Mouse (Mus musculus): ENCODE data around the gene Asgr1. TPM values are rescaled to one million over a fixed set of nuclear protein-coding genes. Genes with fewer than 3 reads are reported as not detected.

Gene Asgr1
- polyA plus RNA-seq, 1 experiment from 2014 or later = 0.66 TPM

MicroRNAs encoded within 50 kb of the gene (microRNA counts, 519-probe panel; counts per million panel counts)
- microRNA mmu-miR-324-3p (not detected), microRNA mmu-miR-324-5p (5,452 counts per million, percentile 53 among the panel's probes with 10 or more counts)

Small RNA genes within 50 kb of the gene (microRNA-seq; reads per million reads assigned to microRNA genes)
- gene Mir324 (ENCODE audit: borderline number of aligned reads) = 6,372 reads per million, percentile 90 among the genes with 10 or more reads in this experiment

Other genes starting within 250 kb of the Asgr1 start
- gene Tmem102, start 248.5 kb upstream of the Asgr1 start, polyA plus RNA-seq (2014; fragmentation: Nextera tagmentation; extraction: Ambion mirVana) = 0.96 and 1.2 TPM in 2 replicates
- gene Gm39566, start 238.8 kb upstream of the Asgr1 start, polyA plus RNA-seq (2014; fragmentation: Nextera tagmentation; extraction: Ambion mirVana) = not detected in 2 replicates
- not detected in 2 replicates for gene Spem2, start 235.6 kb upstream of the Asgr1 start, polyA plus RNA-seq (2014; fragmentation: Nextera tagmentation; extraction: Ambion mirVana)
- not detected in 2 replicates for gene Spem1, start 231.9 kb upstream of the Asgr1 start, polyA plus RNA-seq (2014; fragmentation: Nextera tagmentation; extraction: Ambion mirVana)
- 2.8 and 3.4 TPM in 2 replicates for gene Nlgn2, start 216.3 kb upstream of the Asgr1 start, polyA plus RNA-seq (2014; fragmentation: Nextera tagmentation; extraction: Ambion mirVana)
- gene Tmem256, start 215.6 kb upstream of the Asgr1 start, polyA plus RNA-seq (2014; fragmentation: Nextera tagmentation; extraction: Ambion mirVana) = 336 and 370 TPM in 2 replicates
- 63.5 and 70.1 TPM in 2 replicates for gene Plscr3, start 207.7 kb upstream of the Asgr1 start, polyA plus RNA-seq (2014; fragmentation: Nextera tagmentation; extraction: Ambion mirVana)
- 0.57 and 0.62 TPM in 2 replicates for gene Tnk1, start 195.4 kb upstream of the Asgr1 start, polyA plus RNA-seq (2014; fragmentation: Nextera tagmentation; extraction: Ambion mirVana)
- gene Tmem95, start 176.1 kb upstream of the Asgr1 start, polyA plus RNA-seq (2014; fragmentation: Nextera tagmentation; extraction: Ambion mirVana) = not detected in 2 replicates
- 2.3 and 3.6 TPM in 2 replicates for gene Kctd11, start 172.7 kb upstream of the Asgr1 start, polyA plus RNA-seq (2014; fragmentation: Nextera tagmentation; extraction: Ambion mirVana)
- gene Acap1, start 158.5 kb upstream of the Asgr1 start, polyA plus RNA-seq (2014; fragmentation: Nextera tagmentation; extraction: Ambion mirVana) = 8.6 and 8.7 TPM in 2 replicates
- 3.2 and 4.0 TPM in 2 replicates for gene 2810408A11Rik, start 153.1 kb upstream of the Asgr1 start, polyA plus RNA-seq (2014; fragmentation: Nextera tagmentation; extraction: Ambion mirVana)
- gene Neurl4, start 153.0 kb upstream of the Asgr1 start, polyA plus RNA-seq (2014; fragmentation: Nextera tagmentation; extraction: Ambion mirVana) = 9.5 and 10.5 TPM in 2 replicates
- gene Gps2, start 140.2 kb upstream of the Asgr1 start, polyA plus RNA-seq (2014; fragmentation: Nextera tagmentation; extraction: Ambion mirVana) = 121 and 130 TPM in 2 replicates
- gene Eif5a, start 132.1 kb upstream of the Asgr1 start, polyA plus RNA-seq (2014; fragmentation: Nextera tagmentation; extraction: Ambion mirVana) = 2,995 and 3,090 TPM in 2 replicates
- gene Ybx2, start 118.3 kb upstream of the Asgr1 start, polyA plus RNA-seq (2014; fragmentation: Nextera tagmentation; extraction: Ambion mirVana) = 1.3 and 1.7 TPM in 2 replicates
- 7.0 and 8.3 TPM in 2 replicates for gene Slc2a4, start 105.9 kb upstream of the Asgr1 start, polyA plus RNA-seq (2014; fragmentation: Nextera tagmentation; extraction: Ambion mirVana)
- gene Cldn7, start 89.3 kb upstream of the Asgr1 start, polyA plus RNA-seq (2014; fragmentation: Nextera tagmentation; extraction: Ambion mirVana) = 4.0 and 5.1 TPM in 2 replicates
- 20.8 and 24.0 TPM in 2 replicates for gene Ctdnep1, start 72.9 kb upstream of the Asgr1 start, polyA plus RNA-seq (2014; fragmentation: Nextera tagmentation; extraction: Ambion mirVana)
- 131 and 146 TPM in 2 replicates for gene Elp5, start 71.6 kb upstream of the Asgr1 start, polyA plus RNA-seq (2014; fragmentation: Nextera tagmentation; extraction: Ambion mirVana)
- gene Gabarap, start 62.9 kb upstream of the Asgr1 start, polyA plus RNA-seq (2014; fragmentation: Nextera tagmentation; extraction: Ambion mirVana) = 302 and 311 TPM in 2 replicates
- 33.2 and 36.6 TPM in 2 replicates for gene Phf23, start 58.3 kb upstream of the Asgr1 start, polyA plus RNA-seq (2014; fragmentation: Nextera tagmentation; extraction: Ambion mirVana)
- 22.1 and 23.3 TPM in 2 replicates for gene Dvl2, start 53.5 kb upstream of the Asgr1 start, polyA plus RNA-seq (2014; fragmentation: Nextera tagmentation; extraction: Ambion mirVana)
- 85.7 and 89.7 TPM in 2 replicates for gene Acadvl, start 38.7 kb upstream of the Asgr1 start, polyA plus RNA-seq (2014; fragmentation: Nextera tagmentation; extraction: Ambion mirVana)
- 9.3 and 9.4 TPM in 2 replicates for gene Dlg4, start 37.1 kb upstream of the Asgr1 start, polyA plus RNA-seq (2014; fragmentation: Nextera tagmentation; extraction: Ambion mirVana)
- 4.3 and 5.8 TPM in 2 replicates for gene Asgr2, start 38.6 kb downstream of the Asgr1 start, polyA plus RNA-seq (2014; fragmentation: Nextera tagmentation; extraction: Ambion mirVana)
- gene Mgl2, start 76.2 kb downstream of the Asgr1 start, polyA plus RNA-seq (2014; fragmentation: Nextera tagmentation; extraction: Ambion mirVana) = 0.63 and 1.5 TPM in 2 replicates
- gene Clec10a, start 102.1 kb downstream of the Asgr1 start, polyA plus RNA-seq (2014; fragmentation: Nextera tagmentation; extraction: Ambion mirVana) = 0.41 and 0.53 TPM in 2 replicates
- 0.75 and 0.81 TPM in 2 replicates for gene Slc16a11, start 158.7 kb downstream of the Asgr1 start, polyA plus RNA-seq (2014; fragmentation: Nextera tagmentation; extraction: Ambion mirVana)
- gene Slc16a13, start 167.0 kb downstream of the Asgr1 start, polyA plus RNA-seq (2014; fragmentation: Nextera tagmentation; extraction: Ambion mirVana) = 9.1 and 10.1 TPM in 2 replicates
- 6.8 and 7.3 TPM in 2 replicates for gene Bcl6b, start 175.7 kb downstream of the Asgr1 start, polyA plus RNA-seq (2014; fragmentation: Nextera tagmentation; extraction: Ambion mirVana)
- gene 0610010K14Rik, start 183.8 kb downstream of the Asgr1 start, polyA plus RNA-seq (2014; fragmentation: Nextera tagmentation; extraction: Ambion mirVana) = 138 and 140 TPM in 2 replicates
- 7.6 and 9.6 TPM in 2 replicates for gene Gm21988, start 185.7 kb downstream of the Asgr1 start, polyA plus RNA-seq (2014; fragmentation: Nextera tagmentation; extraction: Ambion mirVana)
- 184 and 188 TPM in 2 replicates for gene Rnasek, start 185.8 kb downstream of the Asgr1 start, polyA plus RNA-seq (2014; fragmentation: Nextera tagmentation; extraction: Ambion mirVana)
- 21.5 and 22.5 TPM in 2 replicates for gene Alox12, start 201.3 kb downstream of the Asgr1 start, polyA plus RNA-seq (2014; fragmentation: Nextera tagmentation; extraction: Ambion mirVana)